Mouse (Mus musculus) kidney, postnatal 0 days (tissue): ENCODE results near the gene Fam240a. TPM values are rescaled to one million over a fixed set of nuclear protein-coding genes. Genes with fewer than 3 reads are reported as not detected.
A peak's percentile ranks its signal among the peaks of the same experiment; 100 is the strongest.

Experiments used
- ATAC-seq: fragments of 200-750 bp; cut with Nextera tagmentation; replicated peaks from 2 replicates; pipeline ENCODE4 v1.8.0; 2017; ENCODE audit warnings: low read depth, moderate number of reproducible peaks, moderate TSS enrichment, moderate library complexity; ENCODE audit not compliant: low FRiP score
- DNase-seq: peaks from one replicate; pipeline ENCODE4 v3.0.0-alpha.2; 2016; ENCODE audit warnings: low spot score
- H3K27ac ChIP-seq: fragments of 300-500 bp; sonication (generic); 2 replicates; pipeline ENCODE4 v1.5.1; 2014; ENCODE audit warnings: mild to moderate bottlenecking
- H3K27me3 ChIP-seq: fragments of 300-500 bp; sonication (generic); 2 replicates; pipeline ENCODE4 v1.6.1; 2014; ENCODE audit warnings: low read length, mixed read lengths; ENCODE audit not compliant: insufficient read depth
- H3K36me3 ChIP-seq: fragments of 300-500 bp; sonication (generic); 2 replicates; pipeline ENCODE4 v1.6.1; 2014; ENCODE audit warnings: low read length, mixed read lengths; ENCODE audit not compliant: insufficient read depth
- H3K4me1 ChIP-seq: fragments of 300-500 bp; sonication (generic); replicated peaks from 2 replicates; pipeline ENCODE4 v1.6.1; 2014; ENCODE audit warnings: antibody characterized with exemption, low read length, mixed read lengths; ENCODE audit not compliant: insufficient read depth
- H3K4me2 ChIP-seq: fragments of 300-500 bp; sonication (generic); 2 replicates; pipeline ENCODE4 v1.6.1; 2014; ENCODE audit warnings: mild to moderate bottlenecking, low read length, moderate library complexity, mixed read lengths
- H3K4me3 ChIP-seq: fragments of 300-500 bp; sonication (generic); replicated peaks from 2 replicates; pipeline ENCODE4 v1.5.1; 2014; ENCODE audit warnings: low read depth, low read length
- H3K9ac ChIP-seq: fragments of 300-500 bp; sonication (generic); 2 replicates; pipeline ENCODE4 v1.6.1; 2014; ENCODE audit warnings: low read depth, low read length
- H3K9me3 ChIP-seq: fragments of 300-500 bp; sonication (generic); replicated peaks from 2 replicates; pipeline ENCODE4 v1.6.1; 2016; ENCODE audit warnings: low read length, inconsistent platforms, mixed read lengths
- CTCF ChIP-seq: IDR thresholded peaks from 2 replicates; pipeline ENCODE4 v1.5.1; 2016; ENCODE audit warnings: antibody characterized with exemption, low read depth, mild to moderate bottlenecking, moderate library complexity
- WGBS: fragments of 180-500 bp; shearing (Covaris S2); extraction: QIAGEN DNeasy Blood & Tissue Kit; methylation state at CpG from one replicate; pipeline ENCODE4 v1.1.7; 2014; 5-methylcytosine and 5-hydroxymethylcytosine counted together
- polyA plus RNA-seq: library from polyadenylated mRNA; unstranded; fragments of >200 nt; fragmentation: Nextera tagmentation; extraction: Ambion mirVana; gene quantifications from 2 replicates; pipeline ENCODE4 v1.2.1, GENCODE M21; 2015

Gene Fam240a
- polyA plus RNA-seq, 1 experiment from 2014 or later, result not detected

DNA sequence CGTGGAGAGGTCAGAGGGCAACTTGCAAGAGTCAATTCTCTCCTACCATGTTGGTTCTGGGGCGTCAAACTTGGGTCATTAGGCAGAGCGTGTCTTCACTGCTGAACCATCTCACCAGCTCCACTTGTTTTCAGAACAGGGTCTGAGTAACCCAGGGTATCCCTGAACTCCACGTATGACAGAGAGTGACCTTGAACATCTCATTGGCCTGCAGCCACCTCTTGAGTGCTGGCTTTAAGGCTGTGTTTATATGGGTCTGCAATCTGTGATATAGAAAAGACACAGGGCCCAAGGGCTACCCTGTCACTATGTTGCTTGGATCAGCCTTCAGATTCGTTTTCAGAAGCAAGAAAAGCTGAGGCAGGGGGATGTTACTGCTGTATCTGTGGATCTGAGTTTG lies 43.0 kb upstream of the Fam240a start:
- no peaks in the 10 kb centered on the region for H3K9me3 ChIP-seq
- no peaks in the 10 kb centered on the region for H3K36me3 ChIP-seq
- no peak overlapping the region for H3K27ac ChIP-seq
- no peaks in the 10 kb centered on the region for H3K4me1 ChIP-seq
- no peak overlapping the region for H3K9ac ChIP-seq
- no peak for TF ChIP-seq CTCF
- DNase-seq (no peak), ATAC-seq (no peak)
- 79% methylated on average over 5 of the region's 5 CpGs for WGBS
- H3K4me2 ChIP-seq, result no peak overlapping the region
- 0 out of 2 replicates have a peak, but pooled peaks cover 8% of the 10 kb centered on the region for H3K27me3 ChIP-seq
- no peak overlapping the region for H3K4me3 ChIP-seq

DNA sequence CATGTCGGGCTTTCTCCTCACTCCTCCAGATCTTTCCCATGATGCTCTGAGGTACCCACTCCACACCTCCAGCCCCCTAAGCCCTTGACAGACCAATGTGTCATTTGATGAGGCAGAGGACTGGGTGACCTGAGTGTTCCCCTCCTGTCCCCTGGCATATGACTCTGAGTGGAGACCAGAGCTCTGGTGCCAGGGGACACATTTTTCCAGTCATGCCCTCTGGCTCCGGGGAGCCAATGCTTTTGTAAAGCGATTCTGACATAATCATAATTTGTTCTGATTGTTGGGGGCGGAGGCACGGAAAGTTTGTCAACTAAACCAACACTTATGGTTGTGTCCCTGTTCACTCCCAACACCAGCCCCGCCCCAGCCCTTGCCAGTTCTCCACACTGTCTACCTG lies 39.3 kb upstream of the Fam240a start:
- 0 out of 2 replicates have a peak, but pooled peaks cover 8% of the 10 kb centered on the region for H3K27me3 ChIP-seq
- WGBS, result 81% methylated on average over 6 of the region's 6 CpGs
- no peak overlapping the region for H3K4me3 ChIP-seq
- H3K4me1 ChIP-seq, result no peaks in the 10 kb centered on the region
- H3K27ac ChIP-seq, result no peak overlapping the region
- ATAC-seq (no peak), DNase-seq (no peak)
- no peak overlapping the region for H3K9ac ChIP-seq
- no peak overlapping the region for H3K4me2 ChIP-seq
- no peaks in the 10 kb centered on the region for H3K9me3 ChIP-seq
- no peaks in the 10 kb centered on the region for H3K36me3 ChIP-seq
- TF ChIP-seq CTCF, result no peak

DNA sequence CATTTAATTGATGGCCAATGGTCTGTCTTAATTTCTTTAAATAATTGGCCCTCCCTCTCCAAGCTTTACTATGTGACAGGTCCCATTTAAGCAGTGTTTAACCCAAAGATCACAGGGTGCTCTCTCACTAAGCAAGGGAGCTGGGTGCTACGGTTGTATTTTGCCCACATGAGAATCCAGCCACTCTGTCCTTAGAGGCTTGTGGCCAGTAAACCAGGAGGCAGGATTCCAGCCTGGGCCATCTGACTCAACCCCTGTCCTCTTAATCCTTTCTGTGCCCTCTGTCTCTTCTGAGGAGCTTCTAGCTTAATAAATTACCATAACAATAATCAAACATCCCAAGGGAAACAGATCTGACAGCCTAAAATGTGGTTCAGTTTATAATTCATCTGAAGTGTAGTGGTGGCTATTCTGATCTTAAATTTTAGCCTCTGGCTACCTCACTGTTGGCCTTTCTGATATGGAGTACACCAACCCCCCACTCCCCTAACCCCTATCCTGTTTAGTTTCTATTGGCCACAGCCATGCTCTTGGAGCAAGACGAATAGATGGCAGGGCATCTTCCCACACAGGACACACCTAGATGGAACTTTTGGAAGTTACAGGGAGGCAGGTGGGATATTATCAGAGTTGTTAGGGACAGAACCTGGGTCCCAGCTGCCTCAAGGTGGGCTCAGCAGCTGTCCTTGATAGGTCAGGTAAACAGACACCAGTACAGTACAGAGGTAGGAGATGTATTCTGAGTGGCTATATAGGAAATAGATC lies 38.2 kb upstream of the Fam240a start:
- Histone ChIP-seq H3K4me1 (no peaks in the 10 kb centered on the region), H3K36me3 (no peaks in the 10 kb centered on the region), H3K27ac (no peak overlapping the region), H3K9me3 (no peaks in the 10 kb centered on the region), H3K4me3 (no peak overlapping the region), H3K27me3 (0 out of 2 replicates have a peak, but pooled peaks cover 8% of the 10 kb centered on the region), H3K9ac (no peak overlapping the region), H3K4me2 (no peak overlapping the region)
- DNase-seq, result no peak
- TF ChIP-seq CTCF, result no peak
- ATAC-seq, result no peak
- WGBS, result 50% methylated on average over 2 of the region's 2 CpGs

DNA sequence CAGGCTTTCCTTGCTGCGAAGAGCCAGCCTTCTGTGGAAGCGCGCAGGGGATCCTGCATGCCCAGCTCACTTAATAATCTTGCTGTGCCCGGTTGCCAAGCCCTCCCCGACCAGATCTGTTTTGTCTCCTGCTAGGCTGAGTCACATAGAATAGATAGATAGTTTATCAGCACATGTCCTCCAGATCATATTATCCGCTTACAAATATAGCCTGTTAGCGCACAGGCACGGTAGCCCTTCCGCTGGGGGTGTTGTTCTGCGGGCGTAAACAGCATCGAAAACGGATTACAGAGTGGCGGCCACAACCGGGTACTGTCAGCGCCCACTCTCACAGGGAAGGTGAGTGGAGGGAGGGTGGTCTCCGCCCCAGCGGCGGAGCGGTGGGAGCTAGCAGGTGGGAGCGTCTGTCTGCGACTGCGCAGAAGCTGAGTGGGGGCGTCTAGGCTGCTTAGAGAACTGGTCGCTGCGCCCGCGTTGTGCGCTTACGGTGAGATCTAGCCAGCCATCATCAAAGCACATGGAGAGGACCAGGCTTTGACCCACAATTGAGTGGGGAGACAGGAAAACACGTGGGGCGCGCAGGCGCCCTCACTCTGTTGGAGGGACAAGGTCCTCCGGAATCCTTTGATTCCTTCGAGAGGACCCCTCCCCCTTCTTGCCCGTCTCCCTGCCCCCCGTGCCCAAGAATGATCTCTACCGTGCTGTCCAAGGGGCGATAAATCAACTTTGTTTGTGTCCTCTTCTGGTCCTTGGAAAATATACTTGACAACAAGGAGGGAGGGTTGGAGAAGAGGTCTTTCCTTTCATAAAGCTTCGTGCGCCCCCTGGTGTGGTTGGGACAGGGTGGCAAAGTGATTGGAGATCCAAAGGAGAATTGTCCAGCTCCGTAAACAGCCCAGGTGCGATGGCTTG lies 37.1 kb upstream of the Fam240a start:
- DNase-seq (peak; percentile 87), ATAC-seq (peak; percentile 62)
- Histone ChIP-seq H3K4me2 (peak overlapping the region; percentile 97), H3K4me1 (no peaks in the 10 kb centered on the region), H3K36me3 (no peaks in the 10 kb centered on the region), H3K9me3 (no peaks in the 10 kb centered on the region), H3K27ac (no peak overlapping the region), H3K4me3 (peak overlapping the region; percentile 59), H3K27me3 (0 out of 2 replicates have a peak, but pooled peaks cover 8% of the 10 kb centered on the region), H3K9ac (peak overlapping the region; percentile 50)
- peak; percentile 84 for TF ChIP-seq CTCF
- 1% methylated on average over 44 of the region's 44 CpGs for WGBS

DNA sequence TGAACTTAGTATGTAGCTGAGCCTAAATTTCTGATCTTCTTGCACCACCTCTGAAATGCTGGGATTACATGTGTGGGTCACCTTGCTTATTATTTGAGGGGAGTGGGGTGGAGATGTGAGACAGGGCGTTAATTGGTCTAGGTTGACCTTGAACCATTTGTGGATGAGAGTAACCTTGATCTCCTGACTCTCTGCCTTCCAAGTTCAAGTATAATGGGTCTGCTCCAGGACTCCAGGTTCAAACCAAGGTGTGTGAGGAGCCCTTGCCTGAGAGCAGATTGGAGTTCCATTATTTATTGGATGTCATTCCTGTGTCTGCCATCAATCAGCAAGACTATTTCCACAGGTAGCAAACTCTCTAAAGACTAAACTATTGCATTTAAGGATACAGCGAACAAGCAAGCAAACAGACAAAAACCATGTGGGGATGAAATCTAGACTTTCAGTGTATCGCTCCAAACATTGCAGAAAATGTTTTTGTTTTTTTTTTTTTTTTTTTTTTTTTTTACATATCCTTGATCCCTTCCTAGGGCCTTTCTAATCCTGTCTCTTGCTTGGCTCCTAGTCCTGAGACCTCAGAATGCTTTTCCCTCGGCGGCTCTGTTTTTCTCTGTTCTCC lies 36.4 kb upstream of the Fam240a start:
- Histone ChIP-seq H3K27me3 (0 out of 2 replicates have a peak, but pooled peaks cover 8% of the 10 kb centered on the region), H3K9ac (0 out of 2 replicates have a peak overlapping the region, but pooled peaks have one; percentile 50)

DNA sequence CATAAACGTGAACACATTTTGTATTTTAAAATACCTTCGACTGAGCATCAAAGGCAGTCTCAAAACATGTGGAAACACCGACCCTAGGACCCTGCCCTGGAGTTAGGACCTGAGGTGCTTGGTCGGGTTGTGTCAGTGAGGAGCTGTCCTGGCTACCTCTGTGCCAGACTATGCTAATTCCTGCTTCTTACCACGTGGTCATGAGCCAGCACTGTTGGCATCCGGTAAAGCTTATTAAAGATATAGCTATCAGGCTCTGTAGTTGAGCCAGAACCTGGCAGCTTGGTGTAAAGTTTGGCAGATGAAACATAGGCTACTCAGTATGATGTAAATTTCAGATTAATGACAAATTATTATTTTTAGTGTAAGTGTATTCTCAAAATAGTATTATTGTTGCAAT lies 35.7 kb upstream of the Fam240a start:
- no peak for DNase-seq
- Histone ChIP-seq H3K9ac (no peak overlapping the region), H3K4me2 (no peak overlapping the region), H3K4me1 (no peaks in the 10 kb centered on the region), H3K27ac (no peak overlapping the region), H3K27me3 (peaks cover 8% of the 10 kb centered on the region; the same call in 1 of the 2 replicates), H3K9me3 (no peaks in the 10 kb centered on the region), H3K36me3 (no peaks in the 10 kb centered on the region), H3K4me3 (no peak overlapping the region)
- ATAC-seq, result no peak
- 58% methylated on average over 6 of the region's 6 CpGs for WGBS
- no peak for TF ChIP-seq CTCF

More for the DNA sequence above, 36.4 kb upstream of the Fam240a start:
- no peaks in the 10 kb centered on the region for H3K36me3 ChIP-seq
- H3K27ac ChIP-seq, result no peak overlapping the region
- H3K4me2 ChIP-seq, result peak overlapping the region; percentile 97
- no peaks in the 10 kb centered on the region for H3K9me3 ChIP-seq
- 47% methylated on average over 5 of the region's 5 CpGs for WGBS
- ATAC-seq, result no peak
- DNase-seq, result no peak
- no peak for TF ChIP-seq CTCF
- H3K4me1 ChIP-seq, result no peaks in the 10 kb centered on the region
- H3K4me3 ChIP-seq, result peak overlapping the region; percentile 59
